Mouse (Mus musculus) spleen, adult 12 weeks (tissue): ENCODE measurements around the gene Cldn34c2.
"Not testable (repeated sequence)": the region's sequence is repeated elsewhere in the genome, so short reads cannot be mapped to it uniquely, and the experiment has no call there.

Experiments
- DNase-seq: peaks from one replicate; pipeline ENCODE4 v3.0.0; 2022; ENCODE audit warnings: low spot score

The Cldn34c2 gene

GRCm38 (mm10) chrX:123581400-123581799 is at the start of gene Cldn34c2:
Gene Cldn34c2, plus strand, starts transcription at chrX:123581700.
- not testable (repeated sequence) for DNase-seq

- DNase-seq, result not testable (repeated sequence)
These were observed 30.1 kb upstream of the Cldn34c2 start for GRCm38 (mm10) chrX:123551378-123551777.

GRCm38 (mm10) chrX:123612158-123612828 is 30.8 kb downstream of the Cldn34c2 start:
- not testable (repeated sequence) for DNase-seq
